Mouse (Mus musculus): ENCODE measurements around the gene Vnn1. TPM values are rescaled to one million over a fixed set of nuclear protein-coding genes. Genes with fewer than 3 reads are reported as not detected.
A peak's percentile ranks its signal among the peaks of the same experiment; 100 is the strongest.

The Vnn1 gene
- polyA plus RNA-seq, 1 experiment from 2014 or later, result 2.5 TPM

DNA sequence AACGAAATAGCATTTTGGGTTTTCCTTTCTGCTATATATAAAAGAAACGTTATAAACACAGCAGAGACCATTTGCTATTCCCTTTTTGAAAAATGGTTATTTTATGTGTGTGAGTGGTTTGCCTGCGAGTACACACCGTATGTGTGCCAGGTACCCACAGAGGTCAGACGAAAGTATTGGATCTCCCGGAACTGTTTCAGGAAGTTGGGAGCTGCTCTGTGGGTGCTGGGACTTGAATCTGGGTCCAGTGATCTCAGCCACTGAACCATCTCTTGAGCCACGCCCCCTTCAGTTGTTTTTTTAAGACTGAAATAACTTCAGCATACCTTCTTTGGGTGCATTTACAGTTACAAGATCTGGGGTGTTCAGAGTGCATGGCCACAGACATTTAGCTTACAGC lies 888 bp downstream of the Vnn1 start:
- H3K27ac ChIP-seq (ENCODE audit: low read length), result no peak overlapping the region
- 65% methylated on average over 7 of the region's 7 CpGs for WGBS
- peak overlapping the region; percentile 19; the same call in 1 of the 2 replicates for H3K4me3 ChIP-seq (ENCODE audit: low read depth, low read length)
- ATAC-seq (ENCODE audit: insufficient number of reproducible peaks, insufficient read depth, low FRiP score, low read depth), result no peak
- H3K9ac ChIP-seq (replicated peaks; ENCODE audit: low read depth, low read length), result no peak overlapping the region
- H3K27me3 ChIP-seq (ENCODE audit: control insufficient read depth, insufficient read depth, low read length), result no peaks in the 10 kb centered on the region
- H3K4me2 ChIP-seq (replicated peaks; ENCODE audit: low read depth, low read length), result no peak overlapping the region
- peaks cover 3% of the 10 kb centered on the region; the same call in 1 of the 2 replicates for H3K4me1 ChIP-seq (ENCODE audit: control insufficient read depth, insufficient read depth, low read length)
- no peaks in the 10 kb centered on the region for H3K36me3 ChIP-seq (ENCODE audit: control insufficient read depth, insufficient read depth, low read length)
- no peaks in the 10 kb centered on the region for H3K9me3 ChIP-seq (ENCODE audit: control insufficient read depth, low read depth, low read length)

DNA sequence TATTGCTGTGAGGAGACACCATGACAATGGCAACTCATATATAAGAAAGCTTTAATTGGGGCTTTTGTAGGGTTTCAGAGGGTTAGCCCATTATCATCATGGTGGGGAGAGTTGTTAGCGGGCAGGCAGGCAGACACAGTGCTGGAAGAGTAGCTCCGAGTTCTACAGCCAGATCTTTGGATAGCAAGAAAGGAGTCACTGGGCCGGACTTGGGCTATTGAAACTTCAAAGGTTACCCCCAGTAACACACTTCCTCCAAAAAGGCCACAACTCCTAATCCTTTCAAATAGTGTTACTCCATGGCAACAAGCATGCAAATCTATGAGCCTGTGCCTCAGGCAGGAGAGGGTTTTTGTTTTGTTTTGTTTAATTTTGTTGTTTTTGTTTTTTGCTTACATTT lies 6.6 kb downstream of the Vnn1 start:
- H3K27me3 ChIP-seq (ENCODE audit: control insufficient read depth, insufficient read depth, low read length), result no peaks in the 10 kb centered on the region
- H3K9me3 ChIP-seq (ENCODE audit: control insufficient read depth, low read depth, low read length), result no peaks in the 10 kb centered on the region
- no peaks in the 10 kb centered on the region for H3K4me1 ChIP-seq (ENCODE audit: control insufficient read depth, insufficient read depth, low read length)
- WGBS, result 91% methylated on average over 3 of the region's 3 CpGs
- no peaks in the 10 kb centered on the region for H3K36me3 ChIP-seq (ENCODE audit: control insufficient read depth, insufficient read depth, low read length)
- H3K4me3 ChIP-seq (ENCODE audit: low read depth, low read length), result no peak overlapping the region
- no peak overlapping the region for H3K9ac ChIP-seq (replicated peaks; ENCODE audit: low read depth, low read length)
- H3K27ac ChIP-seq (ENCODE audit: low read length), result no peak overlapping the region
- H3K4me2 ChIP-seq (replicated peaks; ENCODE audit: low read depth, low read length), result no peak overlapping the region
- ATAC-seq (ENCODE audit: insufficient number of reproducible peaks, insufficient read depth, low FRiP score, low read depth), result no peak

DNA sequence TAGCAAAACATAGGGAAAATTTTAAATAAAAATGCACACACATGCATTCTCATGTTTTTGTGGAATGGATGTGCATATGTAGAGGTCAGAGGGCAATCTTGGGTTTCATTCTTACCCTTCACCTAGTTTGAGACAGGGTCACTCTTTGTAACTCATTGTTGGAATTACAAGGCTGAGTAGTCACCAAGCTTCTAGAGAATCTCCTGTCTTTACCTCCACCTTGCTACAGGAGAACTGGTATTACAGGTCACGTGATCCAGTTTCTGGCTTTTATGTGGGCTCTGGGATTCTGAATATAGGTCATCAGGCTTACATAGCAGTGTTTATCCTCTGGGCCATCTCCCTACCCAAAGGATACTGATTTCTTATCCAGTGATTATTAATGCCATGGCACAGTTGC lies 11.2 kb downstream of the Vnn1 start:
- H3K27ac ChIP-seq (ENCODE audit: low read length), result no peak overlapping the region
- H3K9me3 ChIP-seq (ENCODE audit: control insufficient read depth, low read depth, low read length), result no peaks in the 10 kb centered on the region
- WGBS, result 83% methylated on average over 1 of the region's 1 CpGs

DNA sequence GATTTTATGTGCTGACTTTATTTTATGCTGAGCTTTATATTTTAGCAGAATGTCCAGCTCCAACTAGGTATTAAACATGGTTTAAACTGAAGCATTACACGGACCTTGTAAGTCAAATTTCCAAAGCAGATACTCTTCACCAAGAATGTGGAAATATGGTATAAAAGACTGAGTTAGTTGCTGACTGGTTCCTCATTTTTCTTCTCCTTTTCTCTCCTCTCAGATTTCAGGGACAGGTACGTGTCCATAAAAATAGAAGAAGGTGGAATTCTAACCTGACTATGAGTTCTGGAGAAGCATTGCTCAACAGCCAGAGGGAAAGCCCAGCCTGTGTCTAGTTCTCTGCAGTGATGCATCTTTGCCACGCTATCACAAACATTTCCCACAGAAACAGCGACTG lies 25.6 kb downstream of the Vnn1 start, which contains the start of gene Taar1:
Taar1 (plus strand) TSS at position 301 of the 400 bp plus-strand sequence.
- 93% methylated on average over 4 of the region's 4 CpGs for WGBS
- Histone ChIP-seq H3K27me3 (ENCODE audit: control insufficient read depth, insufficient read depth, low read length) (no peaks in the 10 kb centered on the region), H3K36me3 (ENCODE audit: control insufficient read depth, insufficient read depth, low read length) (no peaks in the 10 kb centered on the region), H3K27ac (ENCODE audit: low read length) (no peak within 1 kb of the TSS), H3K4me1 (ENCODE audit: control insufficient read depth, insufficient read depth, low read length) (no peaks in the 10 kb centered on the region), H3K4me3 (ENCODE audit: low read depth, low read length) (no peak within 1 kb of the TSS), H3K9ac (replicated peaks; ENCODE audit: low read depth, low read length) (no peak within 1 kb of the TSS), H3K4me2 (replicated peaks; ENCODE audit: low read depth, low read length) (no peak within 1 kb of the TSS), H3K9me3 (ENCODE audit: control insufficient read depth, low read depth, low read length) (no peaks in the 10 kb centered on the region)
- no peak for ATAC-seq (ENCODE audit: insufficient number of reproducible peaks, insufficient read depth, low FRiP score, low read depth)

More for the DNA sequence above, 11.2 kb downstream of the Vnn1 start:
- H3K4me1 ChIP-seq (ENCODE audit: control insufficient read depth, insufficient read depth, low read length), result no peaks in the 10 kb centered on the region
- no peaks in the 10 kb centered on the region for H3K27me3 ChIP-seq (ENCODE audit: control insufficient read depth, insufficient read depth, low read length)
- H3K9ac ChIP-seq (replicated peaks; ENCODE audit: low read depth, low read length), result no peak overlapping the region
- no peak overlapping the region for H3K4me2 ChIP-seq (replicated peaks; ENCODE audit: low read depth, low read length)
- ATAC-seq (ENCODE audit: insufficient number of reproducible peaks, insufficient read depth, low FRiP score, low read depth), result no peak
- no peak overlapping the region for H3K4me3 ChIP-seq (ENCODE audit: low read depth, low read length)
- H3K36me3 ChIP-seq (ENCODE audit: control insufficient read depth, insufficient read depth, low read length), result no peaks in the 10 kb centered on the region

DNA sequence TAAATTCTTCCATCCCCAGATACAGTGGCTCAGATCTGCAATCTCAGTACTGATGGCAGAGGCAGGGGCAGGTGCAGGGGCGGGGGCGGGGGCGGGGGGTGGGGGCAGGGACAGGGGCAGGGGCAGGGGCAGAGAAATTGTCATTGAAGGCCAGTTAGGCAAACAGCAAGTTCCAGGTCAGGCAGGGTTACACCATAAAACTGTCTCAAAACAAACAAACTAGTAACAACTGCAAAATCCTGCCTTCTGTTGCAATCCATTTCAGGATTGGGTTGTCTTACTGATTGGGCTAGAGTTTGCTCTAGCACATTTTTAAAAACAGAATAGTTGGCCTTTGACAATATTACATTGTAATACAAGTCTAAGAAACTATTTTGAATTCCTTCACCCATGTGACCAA lies 28.0 kb downstream of the Vnn1 start:
- Histone ChIP-seq H3K4me2 (replicated peaks; ENCODE audit: low read depth, low read length) (no peak overlapping the region), H3K4me3 (ENCODE audit: low read depth, low read length) (no peak overlapping the region), H3K27ac (ENCODE audit: low read length) (no peak overlapping the region), H3K9me3 (ENCODE audit: control insufficient read depth, low read depth, low read length) (no peaks in the 10 kb centered on the region), H3K36me3 (ENCODE audit: control insufficient read depth, insufficient read depth, low read length) (no peaks in the 10 kb centered on the region), H3K27me3 (ENCODE audit: control insufficient read depth, insufficient read depth, low read length) (no peaks in the 10 kb centered on the region), H3K4me1 (ENCODE audit: control insufficient read depth, insufficient read depth, low read length) (no peaks in the 10 kb centered on the region), H3K9ac (replicated peaks; ENCODE audit: low read depth, low read length) (no peak overlapping the region)
- 58% methylated on average over 3 of the region's 3 CpGs for WGBS
- ATAC-seq (ENCODE audit: insufficient number of reproducible peaks, insufficient read depth, low FRiP score, low read depth), result no peak

DNA sequence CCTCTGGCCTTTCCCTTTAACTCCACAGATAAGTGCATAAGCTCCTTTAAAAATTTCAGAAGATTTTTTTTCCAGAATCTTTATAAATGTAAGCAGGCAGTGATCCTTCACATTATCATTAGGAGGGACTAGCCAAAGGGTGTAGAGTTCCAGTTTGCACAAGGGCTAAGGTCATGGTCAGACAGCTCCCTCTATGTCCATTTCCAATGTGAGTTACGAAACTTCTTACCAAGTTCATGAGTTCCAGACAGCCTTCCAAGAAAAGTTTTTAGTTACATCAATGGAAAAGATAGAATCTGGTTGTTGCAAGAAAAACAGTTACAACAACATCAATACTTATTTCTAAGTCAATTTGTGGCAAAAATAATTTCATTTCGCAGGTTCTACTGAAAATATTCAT lies 29.5 kb downstream of the Vnn1 start:
- 93% methylated on average over 2 of the region's 2 CpGs for WGBS
- no peaks in the 10 kb centered on the region for H3K4me1 ChIP-seq (ENCODE audit: control insufficient read depth, insufficient read depth, low read length)

DNA sequence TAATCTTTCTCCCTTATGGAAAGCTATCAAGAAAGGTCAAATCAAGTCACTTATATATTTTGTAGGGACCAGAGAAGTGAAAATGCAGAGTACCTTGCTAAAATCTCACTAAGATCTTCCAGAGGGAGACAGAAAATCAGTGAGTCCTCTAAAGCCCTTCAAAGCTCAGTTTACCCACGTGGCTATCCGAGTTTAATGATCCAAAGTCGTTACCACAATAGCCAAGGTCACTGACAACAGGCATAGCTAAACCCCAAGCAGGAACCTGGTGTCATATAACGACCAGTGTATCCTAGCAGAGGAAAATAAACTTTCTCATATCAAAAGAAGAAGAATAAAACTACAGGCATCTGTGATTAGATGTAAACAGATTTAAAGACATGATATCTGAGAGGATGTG lies 43.1 kb downstream of the Vnn1 start:
- Histone ChIP-seq H3K4me2 (replicated peaks; ENCODE audit: low read depth, low read length) (no peak overlapping the region), H3K36me3 (ENCODE audit: control insufficient read depth, insufficient read depth, low read length) (no peaks in the 10 kb centered on the region), H3K27ac (ENCODE audit: low read length) (no peak overlapping the region), H3K4me1 (ENCODE audit: control insufficient read depth, insufficient read depth, low read length) (no peaks in the 10 kb centered on the region), H3K4me3 (ENCODE audit: low read depth, low read length) (no peak overlapping the region), H3K9me3 (ENCODE audit: control insufficient read depth, low read depth, low read length) (no peaks in the 10 kb centered on the region), H3K9ac (replicated peaks; ENCODE audit: low read depth, low read length) (no peak overlapping the region), H3K27me3 (ENCODE audit: control insufficient read depth, insufficient read depth, low read length) (no peaks in the 10 kb centered on the region)
- ATAC-seq (ENCODE audit: insufficient number of reproducible peaks, insufficient read depth, low FRiP score, low read depth), result no peak
- 40% methylated on average over 4 of the region's 4 CpGs for WGBS

More for the DNA sequence above, 29.5 kb downstream of the Vnn1 start:
- H3K4me2 ChIP-seq (replicated peaks; ENCODE audit: low read depth, low read length), result no peak overlapping the region
- ATAC-seq (ENCODE audit: insufficient number of reproducible peaks, insufficient read depth, low FRiP score, low read depth), result no peak
- H3K27ac ChIP-seq (ENCODE audit: low read length), result no peak overlapping the region
- H3K9ac ChIP-seq (replicated peaks; ENCODE audit: low read depth, low read length), result no peak overlapping the region
- H3K4me3 ChIP-seq (ENCODE audit: low read depth, low read length), result no peak overlapping the region
- H3K27me3 ChIP-seq (ENCODE audit: control insufficient read depth, insufficient read depth, low read length), result no peaks in the 10 kb centered on the region
- no peaks in the 10 kb centered on the region for H3K9me3 ChIP-seq (ENCODE audit: control insufficient read depth, low read depth, low read length)
- no peaks in the 10 kb centered on the region for H3K36me3 ChIP-seq (ENCODE audit: control insufficient read depth, insufficient read depth, low read length)

DNA sequence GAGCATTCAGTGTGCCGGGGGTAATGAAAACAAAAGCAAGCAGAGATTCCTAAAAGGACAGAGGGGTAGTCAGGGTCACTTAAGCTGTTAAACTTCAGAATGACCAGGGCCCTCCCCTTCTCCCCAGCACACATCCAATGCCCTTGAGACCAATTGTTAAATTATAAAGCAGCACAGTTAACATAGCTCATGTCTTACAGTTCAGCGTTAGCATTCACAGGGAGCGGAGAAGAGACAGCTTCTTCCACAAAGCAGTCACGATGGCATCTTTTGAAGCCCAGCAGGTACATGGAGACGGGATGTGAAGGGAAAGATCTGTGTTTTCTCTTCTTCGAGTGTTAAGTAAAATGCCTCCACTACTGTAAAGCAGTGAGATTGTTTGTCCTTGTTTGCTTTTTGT lies 43.8 kb downstream of the Vnn1 start, which contains the start of gene Taar2:
Taar2 (plus strand) TSS at position 261 of the 400 bp plus-strand sequence.
- WGBS, result 62% methylated on average over 6 of the region's 6 CpGs
- Histone ChIP-seq H3K4me1 (ENCODE audit: control insufficient read depth, insufficient read depth, low read length) (no peaks in the 10 kb centered on the region), H3K9ac (replicated peaks; ENCODE audit: low read depth, low read length) (no peak within 1 kb of the TSS), H3K27ac (ENCODE audit: low read length) (no peak within 1 kb of the TSS), H3K9me3 (ENCODE audit: control insufficient read depth, low read depth, low read length) (no peaks in the 10 kb centered on the region), H3K27me3 (ENCODE audit: control insufficient read depth, insufficient read depth, low read length) (no peaks in the 10 kb centered on the region), H3K4me3 (ENCODE audit: low read depth, low read length) (no peak within 1 kb of the TSS), H3K36me3 (ENCODE audit: control insufficient read depth, insufficient read depth, low read length) (no peaks in the 10 kb centered on the region), H3K4me2 (replicated peaks; ENCODE audit: low read depth, low read length) (no peak within 1 kb of the TSS)
- ATAC-seq (ENCODE audit: insufficient number of reproducible peaks, insufficient read depth, low FRiP score, low read depth), result no peak

DNA sequence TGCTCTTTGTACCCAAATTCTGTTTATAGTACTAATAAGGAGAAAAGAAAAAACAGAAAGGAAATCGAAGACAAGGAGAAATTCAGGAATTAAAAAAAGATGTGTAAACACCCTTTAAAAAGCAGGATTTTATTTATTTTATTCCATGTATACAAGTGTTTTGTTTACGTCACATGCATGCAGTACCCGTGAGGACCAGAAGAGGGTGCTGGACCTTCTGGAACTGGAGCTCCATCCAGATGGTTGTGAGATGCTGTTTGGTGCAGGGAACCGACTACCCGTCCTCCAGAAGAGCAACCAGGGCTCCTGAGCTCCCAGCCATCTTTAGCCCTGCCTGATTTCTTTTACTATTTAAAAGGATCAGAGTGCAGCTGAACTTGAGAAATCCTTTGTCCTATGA lies 48.0 kb downstream of the Vnn1 start:
- Histone ChIP-seq H3K27me3 (ENCODE audit: control insufficient read depth, insufficient read depth, low read length) (no peaks in the 10 kb centered on the region), H3K4me1 (ENCODE audit: control insufficient read depth, insufficient read depth, low read length) (no peaks in the 10 kb centered on the region), H3K4me2 (replicated peaks; ENCODE audit: low read depth, low read length) (no peak overlapping the region), H3K9me3 (ENCODE audit: control insufficient read depth, low read depth, low read length) (no peaks in the 10 kb centered on the region), H3K36me3 (ENCODE audit: control insufficient read depth, insufficient read depth, low read length) (no peaks in the 10 kb centered on the region), H3K27ac (ENCODE audit: low read length) (no peak overlapping the region), H3K9ac (replicated peaks; ENCODE audit: low read depth, low read length) (no peak overlapping the region), H3K4me3 (ENCODE audit: low read depth, low read length) (no peak overlapping the region)
- WGBS, result 82% methylated on average over 5 of the region's 5 CpGs
- no peak for ATAC-seq (ENCODE audit: insufficient number of reproducible peaks, insufficient read depth, low FRiP score, low read depth)
